Mouse (Mus musculus): ENCODE results near the gene Heyl. TPM values are rescaled to one million over a fixed set of nuclear protein-coding genes. Genes with fewer than 3 reads are reported as not detected.

Gene Heyl
- total and polyA plus RNA-seq, 2 experiments from 2014 or later, result 3.5 to 5.1 TPM

DNA sequence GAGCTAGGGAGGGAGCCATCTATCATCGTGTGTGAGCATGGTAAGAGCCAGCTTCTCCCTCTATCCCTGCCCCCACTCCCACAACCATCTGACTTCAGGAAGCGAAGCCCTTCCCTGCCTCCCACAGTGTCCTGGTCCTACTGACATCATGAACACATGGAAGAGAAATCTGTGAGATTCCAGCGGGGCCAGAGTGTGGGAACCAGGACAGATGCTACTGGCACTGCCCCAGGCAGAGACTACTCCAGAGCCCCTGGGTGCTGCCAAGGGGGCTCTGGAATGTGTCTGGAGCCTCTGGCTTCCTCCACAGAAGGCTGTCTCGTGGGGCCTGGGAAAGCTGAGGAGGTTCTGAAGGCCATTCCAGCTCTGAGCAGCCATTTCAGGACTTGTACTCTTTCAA lies 5.6 kb upstream of the Heyl start:
- Histone ChIP-seq H3K4me1 (ENCODE audit: insufficient read depth, low read length) (peaks cover 3% of the 10 kb centered on the region; the same call in 1 of the 2 replicates), H3K4me2 (ENCODE audit: low read depth, low read length) (no peak overlapping the region), H3K27ac (no peak overlapping the region), H3K36me3 (ENCODE audit: insufficient read depth, low read length) (no peaks in the 10 kb centered on the region), H3K9me3 (ENCODE audit: low read length) (no peaks in the 10 kb centered on the region), H3K27me3 (ENCODE audit: insufficient read depth, low read length) (peaks cover 4% of the 10 kb centered on the region; the same call in 1 of the 2 replicates), H3K4me3 (ENCODE audit: low read length) (no peak overlapping the region), H3K9ac (replicated peaks; ENCODE audit: low read length) (no peak overlapping the region)
- TF ChIP-seq CTCF (IDR thresholded peaks at IDR 0.05; ENCODE audit: low read depth), result no peak
- WGBS, result 30% methylated on average over 4 of the region's 4 CpGs
- ATAC-seq (peak; percentile 28; the same call in 1 of the 2 replicates), DNase-seq (ENCODE audit: low spot score) (no peak)

DNA sequence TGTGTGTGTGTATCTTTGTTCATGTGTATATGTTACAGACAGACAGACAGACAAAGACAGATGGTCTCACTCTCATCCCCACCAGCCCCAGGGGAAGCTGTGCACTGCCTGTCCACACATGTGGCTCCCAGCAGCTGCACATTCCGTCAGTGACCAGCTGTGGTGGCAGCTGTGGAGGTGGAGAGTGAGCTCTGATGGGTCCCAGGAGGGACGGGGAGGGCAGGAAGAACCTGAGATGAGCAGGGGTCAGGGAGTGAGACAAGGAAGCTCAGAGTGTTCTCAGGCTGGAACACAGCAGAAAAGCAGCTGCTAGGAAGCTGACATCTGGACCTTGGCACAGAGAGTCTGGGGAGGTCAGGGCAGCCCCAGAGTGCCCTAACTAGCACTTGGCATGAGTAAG lies 5.1 kb upstream of the Heyl start:
- Histone ChIP-seq H3K9me3 (ENCODE audit: low read length) (no peaks in the 10 kb centered on the region), H3K4me3 (ENCODE audit: low read length) (no peak overlapping the region), H3K4me2 (ENCODE audit: low read depth, low read length) (no peak overlapping the region), H3K4me1 (ENCODE audit: insufficient read depth, low read length) (peaks cover 3% of the 10 kb centered on the region; the same call in 1 of the 2 replicates), H3K27ac (no peak overlapping the region), H3K36me3 (ENCODE audit: insufficient read depth, low read length) (no peaks in the 10 kb centered on the region), H3K9ac (replicated peaks; ENCODE audit: low read length) (no peak overlapping the region), H3K27me3 (ENCODE audit: insufficient read depth, low read length) (peaks cover 4% of the 10 kb centered on the region; the same call in 1 of the 2 replicates)
- DNase-seq (ENCODE audit: low spot score) (no peak), ATAC-seq (no peak)
- TF ChIP-seq CTCF (IDR thresholded peaks at IDR 0.05; ENCODE audit: low read depth), result no peak
- WGBS, result 53% methylated on average over 2 of the region's 2 CpGs

DNA sequence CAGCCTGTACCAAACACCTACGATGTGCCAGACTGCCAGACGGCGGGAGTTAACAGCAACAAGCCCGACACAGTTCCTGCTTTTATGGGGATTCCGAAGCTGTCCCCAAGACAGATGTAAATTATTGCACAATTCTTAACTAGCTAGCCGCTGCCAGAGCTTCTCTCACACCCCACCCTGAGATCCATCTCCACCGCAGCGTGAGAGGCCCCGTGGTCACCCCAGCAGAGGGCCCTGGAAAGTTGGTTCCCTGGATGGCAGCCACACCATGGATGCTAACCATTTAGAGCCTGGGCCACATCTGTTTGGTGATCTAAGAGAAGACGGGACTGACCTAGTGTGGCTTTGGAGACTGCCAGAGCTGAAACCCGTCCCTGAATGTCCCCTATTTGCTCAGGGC lies 4.2 kb upstream of the Heyl start:
- Histone ChIP-seq H3K4me3 (ENCODE audit: low read length) (no peak overlapping the region), H3K9me3 (ENCODE audit: low read length) (no peaks in the 10 kb centered on the region), H3K27ac (no peak overlapping the region), H3K9ac (replicated peaks; ENCODE audit: low read length) (no peak overlapping the region), H3K4me1 (ENCODE audit: insufficient read depth, low read length) (peaks cover 3% of the 10 kb centered on the region; the same call in 1 of the 2 replicates), H3K4me2 (ENCODE audit: low read depth, low read length) (no peak overlapping the region), H3K27me3 (ENCODE audit: insufficient read depth, low read length) (peaks cover 8% of the 10 kb centered on the region), H3K36me3 (ENCODE audit: insufficient read depth, low read length) (no peaks in the 10 kb centered on the region)
- no peak for TF ChIP-seq CTCF (IDR thresholded peaks at IDR 0.05; ENCODE audit: low read depth)
- 77% methylated on average over 11 of the region's 11 CpGs for WGBS
- no peak for ATAC-seq
- DNase-seq (ENCODE audit: low spot score), result no peak

DNA sequence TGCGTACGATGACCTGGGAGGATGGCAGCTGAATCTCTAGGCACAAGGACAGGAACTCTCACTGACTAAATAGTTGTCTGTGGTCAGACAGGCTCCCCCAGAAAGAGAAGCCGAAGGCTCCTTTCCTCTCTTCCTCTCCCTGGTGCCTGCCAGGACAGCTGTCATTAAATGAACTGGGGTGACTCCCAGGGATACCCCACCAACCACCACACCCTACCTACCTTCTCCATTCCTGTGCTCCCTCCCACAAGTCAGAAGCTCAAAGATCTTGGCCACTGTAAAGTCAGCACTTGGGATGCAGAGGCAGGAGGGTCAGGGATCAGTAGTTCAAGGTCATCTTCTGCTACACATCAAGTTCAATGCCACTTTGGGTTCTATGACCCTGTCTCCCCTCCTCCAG lies 515 bp upstream of the Heyl start:
- peaks cover under 1% of the 10 kb centered on the region; the same call in 1 of the 2 replicates for H3K4me1 ChIP-seq (ENCODE audit: insufficient read depth, low read length)
- H3K27ac ChIP-seq, result no peak overlapping the region
- H3K27me3 ChIP-seq (ENCODE audit: insufficient read depth, low read length), result peaks cover 14% of the 10 kb centered on the region
- DNase-seq (ENCODE audit: low spot score), result no peak
- no peak for TF ChIP-seq CTCF (IDR thresholded peaks at IDR 0.05; ENCODE audit: low read depth)
- H3K9ac ChIP-seq (replicated peaks; ENCODE audit: low read length), result no peak overlapping the region
- H3K4me2 ChIP-seq (ENCODE audit: low read depth, low read length), result no peak overlapping the region
- ATAC-seq, result no peak
- H3K36me3 ChIP-seq (ENCODE audit: insufficient read depth, low read length), result no peaks in the 10 kb centered on the region
- no peak overlapping the region for H3K4me3 ChIP-seq (ENCODE audit: low read length)
- 72% methylated on average over 3 of the region's 3 CpGs for WGBS
- no peaks in the 10 kb centered on the region for H3K9me3 ChIP-seq (ENCODE audit: low read length)

DNA sequence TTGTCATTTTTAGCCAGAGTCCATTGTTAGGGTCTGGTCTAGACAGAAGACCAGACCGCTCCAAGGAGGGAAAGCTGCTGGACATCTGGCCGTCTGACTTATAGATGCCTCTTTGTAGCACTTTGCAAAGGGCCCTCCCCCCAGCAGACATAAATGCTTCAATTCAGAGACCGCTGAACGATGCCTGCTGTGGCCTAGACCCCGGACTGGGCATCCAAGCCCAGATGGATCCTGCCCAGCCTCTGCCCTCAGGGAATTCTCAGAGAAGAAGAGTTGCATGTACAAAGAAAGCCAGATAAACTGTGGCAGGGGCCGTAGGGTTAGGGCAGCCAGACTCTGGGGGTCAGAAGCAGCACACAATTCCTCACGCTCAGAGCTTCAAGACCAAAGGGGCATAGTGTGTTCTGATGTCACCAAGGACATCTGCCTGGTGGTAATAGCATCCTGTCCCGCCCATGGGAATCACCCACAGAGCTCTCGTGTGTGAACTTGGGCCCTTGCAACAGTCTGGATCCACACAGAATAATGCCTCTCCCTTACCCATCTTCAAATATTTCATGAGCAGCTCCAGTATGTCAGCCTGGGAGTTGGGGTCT lies 2.6 kb downstream of the Heyl start:
- Histone ChIP-seq H3K36me3 (ENCODE audit: insufficient read depth, low read length) (no peaks in the 10 kb centered on the region), H3K27ac (no peak overlapping the region), H3K4me3 (ENCODE audit: low read length) (no peak overlapping the region), H3K9me3 (ENCODE audit: low read length) (no peaks in the 10 kb centered on the region), H3K4me1 (ENCODE audit: insufficient read depth, low read length) (peaks cover 4% of the 10 kb centered on the region; the same call in 1 of the 2 replicates), H3K27me3 (ENCODE audit: insufficient read depth, low read length) (peaks cover 14% of the 10 kb centered on the region), H3K4me2 (ENCODE audit: low read depth, low read length) (no peak overlapping the region), H3K9ac (replicated peaks; ENCODE audit: low read length) (no peak overlapping the region)
- WGBS, result 51% methylated on average over 9 of the region's 9 CpGs
- no peak for TF ChIP-seq CTCF (IDR thresholded peaks at IDR 0.05; ENCODE audit: low read depth)
- ATAC-seq (no peak), DNase-seq (ENCODE audit: low spot score) (no peak)

DNA sequence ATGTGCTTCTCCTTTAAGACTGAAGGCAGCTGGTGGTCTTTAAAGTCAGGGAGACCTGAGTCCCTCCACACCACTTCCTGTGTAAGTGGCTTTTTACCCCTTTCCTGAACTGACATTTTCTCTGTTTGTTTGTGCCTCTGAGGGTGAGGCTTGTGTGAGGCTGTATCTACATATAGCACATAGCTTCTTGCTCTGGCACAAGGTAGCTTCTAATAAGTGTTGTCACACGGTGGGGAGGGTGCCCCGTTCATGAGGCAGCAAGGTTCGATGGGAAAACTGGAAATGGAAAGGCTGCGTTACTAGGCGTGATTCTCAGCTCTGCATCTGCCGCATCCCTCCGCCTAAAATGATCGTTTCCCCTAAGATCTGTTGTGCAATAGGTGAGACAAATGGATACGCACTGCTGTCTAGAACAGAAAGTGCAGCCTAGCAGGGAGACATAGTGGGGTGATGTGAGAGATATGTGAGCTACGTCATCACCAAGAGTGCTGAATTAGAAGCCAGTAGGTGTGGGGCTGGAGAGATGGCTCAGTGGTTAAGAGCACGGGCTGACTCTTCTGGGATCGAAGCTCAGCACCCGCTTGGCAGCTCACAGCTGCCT lies 3.2 kb downstream of the Heyl start:
- no peak for ATAC-seq
- no peak for DNase-seq (ENCODE audit: low spot score)
- Histone ChIP-seq H3K27me3 (ENCODE audit: insufficient read depth, low read length) (peaks cover 14% of the 10 kb centered on the region), H3K4me1 (ENCODE audit: insufficient read depth, low read length) (peaks cover 4% of the 10 kb centered on the region; the same call in 1 of the 2 replicates), H3K9ac (replicated peaks; ENCODE audit: low read length) (no peak overlapping the region), H3K4me2 (ENCODE audit: low read depth, low read length) (no peak overlapping the region), H3K4me3 (ENCODE audit: low read length) (no peak overlapping the region), H3K9me3 (ENCODE audit: low read length) (no peaks in the 10 kb centered on the region), H3K27ac (no peak overlapping the region), H3K36me3 (ENCODE audit: insufficient read depth, low read length) (no peaks in the 10 kb centered on the region)
- 88% methylated on average over 13 of the region's 13 CpGs for WGBS
- no peak for TF ChIP-seq CTCF (IDR thresholded peaks at IDR 0.05; ENCODE audit: low read depth)
